ENCODE assay signal across 9 mouse cellular contexts in genomic region chr14:24508070-24508773, GRCm38 (mm10). TPM values are rescaled to one million over a fixed set of nuclear protein-coding genes. Genes with fewer than 3 reads are reported as not detected.
A peak's percentile ranks its signal among the peaks of the same experiment; 100 is the strongest.
DNase-seq lines count a peak whose midpoint lies in the region; ATAC-seq lines count a peak whose summit lies in the region.
"Had no signal": no experiment of that assay in that cellular context is flagged by ENCODE, and none has a peak within 500 bp of the region (broad histone marks: within the 10 kb centered on the region; RNA-seq: fewer than 3 reads in every experiment).

No protein-coding gene starts in this region.

- DNase-seq in heart, embryonic 10.5 days (ENCODE audit: low spot score): no peak
- no peak for DNase-seq in heart, adult 8-10 months (ENCODE audit: low spot score)
- DNase-seq in cerebellum, postnatal 25 days: peak; percentile 51 to 55
- DNase-seq in hindbrain, embryonic 10.5 days (ENCODE audit: low spot score): no peak
- no peak for DNase-seq in urinary bladder, postnatal 25 days (ENCODE audit: low spot score)
- no peak for DNase-seq in liver
- no peak for DNase-seq in adrenal gland, adult 2 months

- H3K27ac ChIP-seq in heart, embryonic 10.5 days: peak overlapping the region; percentile 59; the same call in 1 of the 2 replicates
- peak overlapping the region; percentile 74 for H3K27ac ChIP-seq in hindbrain, embryonic 10.5 days
- H3K27ac ChIP-seq in midbrain, embryonic 15.5 days: peak overlapping the region; percentile 30; the same call in 1 of the 2 replicates

- no peak overlapping the region for H3K9ac ChIP-seq in midbrain, embryonic 15.5 days

- WGBS in heart, embryonic 10.5 days: 29% methylated on average over 18 of the region's 18 CpGs
- 18% methylated on average over 18 of the region's 18 CpGs for WGBS in hindbrain, embryonic 10.5 days
- whole genome bisulfite sequencing in midbrain, embryonic 15.5 days: 12% methylated on average over 18 of the region's 18 CpGs

- peaks cover 20% of the 10 kb centered on the region for H3K4me1 ChIP-seq in heart, embryonic 10.5 days
- H3K4me1 ChIP-seq in hindbrain, embryonic 10.5 days (replicated peaks): peaks cover 30% of the 10 kb centered on the region
- peaks cover 14% of the 10 kb centered on the region for H3K4me1 ChIP-seq in midbrain, embryonic 15.5 days

- peak overlapping the region; percentile 40 for H3K4me3 ChIP-seq in heart, embryonic 10.5 days
- H3K4me3 ChIP-seq in hindbrain, embryonic 10.5 days: peak overlapping the region; percentile 14; the same call in 1 of the 2 replicates
- H3K4me3 ChIP-seq in midbrain, embryonic 15.5 days: no peak overlapping the region

- H3K27me3 ChIP-seq in heart, embryonic 10.5 days (ENCODE audit: insufficient read depth, poor library complexity, severe bottlenecking): 0 out of 2 replicates have a peak, but pooled peaks cover 4% of the 10 kb centered on the region
- peaks cover 9% of the 10 kb centered on the region; the same call in 1 of the 2 replicates for H3K27me3 ChIP-seq in hindbrain, embryonic 10.5 days (ENCODE audit: insufficient read depth, poor library complexity, severe bottlenecking)
- H3K27me3 ChIP-seq in midbrain, embryonic 15.5 days (replicated peaks): no peaks in the 10 kb centered on the region

- 0 out of 2 replicates have a peak, but pooled peaks cover 3% of the 10 kb centered on the region for H3K9me3 ChIP-seq in heart, embryonic 10.5 days
- peaks cover 10% of the 10 kb centered on the region for H3K9me3 ChIP-seq in hindbrain, embryonic 10.5 days
- no peaks in the 10 kb centered on the region for H3K9me3 ChIP-seq in midbrain, embryonic 15.5 days

- no peak for ATAC-seq in midbrain, embryonic 15.5 days (replicated peaks)
- ATAC-seq: inflammation-experienced regulatory T-cells, adult 6 months had no signal

- no peaks in the 10 kb centered on the region for H3K36me3 ChIP-seq in heart, embryonic 10.5 days
- no peaks in the 10 kb centered on the region for H3K36me3 ChIP-seq in hindbrain, embryonic 10.5 days
- H3K36me3 ChIP-seq in midbrain, embryonic 15.5 days (replicated peaks): no peaks in the 10 kb centered on the region

- H3K4me2 ChIP-seq in midbrain, embryonic 15.5 days: peak overlapping the region; percentile 39

RNA-seq across cellular contexts. Expression of gene Rps24, which starts 21.3 kb away (rescaled TPM):
- polyA plus RNA-seq in heart, embryonic 10.5 days (2016; fragmentation: Nextera tagmentation; extraction: Ambion mirVana): 782 and 904 TPM in 2 replicates
- total RNA-seq in heart, adult 8-10 months (2022): 1,000 to 10,000 TPM in 1 of 4 experiments, 100 to 1,000 TPM in 3; 885 to 1,065 (median 937) TPM
- polyA plus RNA-seq in hindbrain, embryonic 10.5 days (2016; fragmentation: Nextera tagmentation; extraction: Ambion mirVana): 962 and 1,047 TPM in 2 replicates
- polyA plus RNA-seq in midbrain, embryonic 15.5 days (2015; fragmentation: Nextera tagmentation; extraction: Ambion mirVana): 469 and 502 TPM in 2 replicates
- 1,000 to 10,000 TPM; 1,786 to 2,185 TPM for total RNA-seq in adrenal gland, adult 2 months (2021)
- 71.2 and 105 TPM in 2 replicates for polyA plus RNA-seq in adrenal gland, adult 2 months (2012; rRNA removed)

RNA-seq across cellular contexts. Expression of gene Polr3a, which starts 21.4 kb away (rescaled TPM):
- 16.9 and 18.1 TPM in 2 replicates for polyA plus RNA-seq in heart, embryonic 10.5 days (2016; fragmentation: Nextera tagmentation; extraction: Ambion mirVana)
- total RNA-seq in heart, adult 8-10 months (2022): 10 to 100 TPM; 11.8 to 15.0 (median 12.9) TPM
- 19.2 and 22.4 TPM in 2 replicates for polyA plus RNA-seq in hindbrain, embryonic 10.5 days (2016; fragmentation: Nextera tagmentation; extraction: Ambion mirVana)
- 20.1 and 23.5 TPM in 2 replicates for polyA plus RNA-seq in midbrain, embryonic 15.5 days (2015; fragmentation: Nextera tagmentation; extraction: Ambion mirVana)
- 10 to 100 TPM; 15.2 to 18.2 TPM for total RNA-seq in adrenal gland, adult 2 months (2021)
- polyA plus RNA-seq in adrenal gland, adult 2 months (2012; rRNA removed): 2.6 and 4.1 TPM in 2 replicates

Comparison
In these comparisons a context has a peak if more than half of its experiments do, and no peak if none do; other contexts are left out.
1. DNase-seq: peak in cerebellum, postnatal 25 days (2 of 2); none in heart, embryonic 10.5 days (single experiment), heart, adult 8-10 months (single experiment), hindbrain, embryonic 10.5 days (single experiment), urinary bladder, postnatal 25 days (single experiment), liver (single experiment) and adrenal gland, adult 2 months (single experiment).
2. Peak in every context shown above with its lines, with median percentiles within 50 percentile points of each other: H3K27ac ChIP-seq.